Mouse (Mus musculus) olfactory bulb, adult 2 months (tissue): Measurements from ENCODE around the gene Myl6. TPM values are rescaled to one million over a fixed set of nuclear protein-coding genes. Genes with fewer than 3 reads are reported as not detected.
A peak's percentile ranks its signal among the peaks of the same experiment; 100 is the strongest.

Source experiments
- H3K27ac ChIP-seq: fragments of 200-500 bp; 2 replicates; pipeline ENCODE4 v1.5.1; 2012; ENCODE audit warnings: low read depth, low read length; ENCODE audit not compliant: insufficient read depth
- H3K4me1 ChIP-seq: fragments of 200-500 bp; 2 replicates; pipeline ENCODE4 v1.6.1; 2012; ENCODE audit warnings: low read length; ENCODE audit not compliant: control insufficient read depth, insufficient read depth
- H3K4me3 ChIP-seq: fragments of 200-500 bp; 2 replicates; pipeline ENCODE4 v1.5.1; 2012; ENCODE audit warnings: mild to moderate bottlenecking, low read depth, low read length, moderate library complexity; ENCODE audit not compliant: insufficient read depth
- CTCF ChIP-seq: fragments of 200-500 bp; IDR thresholded peaks from 2 replicates; pipeline ENCODE4 v1.5.1; 2012; ENCODE audit warnings: low read depth, mild to moderate bottlenecking, low read length, moderate library complexity; ENCODE audit not compliant: insufficient read depth
- POLR2A ChIP-seq: fragments of 200-500 bp; IDR thresholded peaks from 2 replicates; pipeline ENCODE4 v1.6.1; 2012; ENCODE audit warnings: mild to moderate bottlenecking, low read depth, low read length, moderate library complexity; ENCODE audit not compliant: insufficient read depth
- WGBS: fragments of 180-500 bp; shearing (Covaris S2); methylation state at CpG from one replicate; pipeline ENCODE4 v1.1.7; 2018; 5-methylcytosine and 5-hydroxymethylcytosine counted together
- polyA plus RNA-seq: library from polyadenylated mRNA; stranded (reverse); fragments of >200 nt; gene quantifications from 2 replicates; pipeline ENCODE4 v1.2.4, GENCODE M21; 2012; ENCODE audit warnings: low replicate concordance; ENCODE audit not compliant: missing spikeins, insufficient read depth, insufficient read length

Myl6 gene
- not detected in 2 replicates for polyA plus RNA-seq

- under 1% methylated on average over 45 of the region's 45 CpGs for WGBS
- H3K4me1 ChIP-seq, result peaks cover 37% of the 10 kb centered on the region
- peak; percentile 99 for TF ChIP-seq POLR2A
- peak; percentile 95 for TF ChIP-seq CTCF
- peak within 1 kb of the TSS; percentile 96 for H3K27ac ChIP-seq
- H3K4me3 ChIP-seq, result peak within 1 kb of the TSS; percentile 75
These were observed at the start of gene Myl6 for GRCm38 (mm10) chr10:128493695-128494666. Myl6 (minus strand) TSS chr10:128494145.

- Histone ChIP-seq H3K4me3 (no peak overlapping the region), H3K27ac (no peak overlapping the region), H3K4me1 (no peaks in the 10 kb centered on the region)
- no peak for TF ChIP-seq POLR2A
- TF ChIP-seq CTCF, result no peak
- 58% methylated on average over 2 of the region's 2 CpGs for WGBS
These were observed 49.2 kb upstream of the Myl6 start for GRCm38 (mm10) chr10:128543100-128543499.

GRCm38 (mm10) chr10:128538340-128538870 is 44.5 kb upstream of the Myl6 start:
- no peak overlapping the region for H3K27ac ChIP-seq
- 93% methylated on average over 1 of the region's 1 CpGs for WGBS
- no peak overlapping the region for H3K4me3 ChIP-seq
- no peaks in the 10 kb centered on the region for H3K4me1 ChIP-seq
- no peak for TF ChIP-seq CTCF
- TF ChIP-seq POLR2A, result no peak

- no peak overlapping the region for H3K4me3 ChIP-seq
- TF ChIP-seq CTCF (peak; percentile 61; the same call in 1 of the 2 replicates), POLR2A (no peak)
- WGBS, result 15% methylated on average over 18 of the region's 18 CpGs
- peaks cover 4% of the 10 kb centered on the region; the same call in 1 of the 2 replicates for H3K4me1 ChIP-seq
- H3K27ac ChIP-seq, result no peak overlapping the region
These were observed 42.5 kb upstream of the Myl6 start for GRCm38 (mm10) chr10:128536266-128536940.

GRCm38 (mm10) chr10:128535624-128536265 is 41.8 kb upstream of the Myl6 start:
- Histone ChIP-seq H3K27ac (no peak overlapping the region), H3K4me1 (peaks cover 4% of the 10 kb centered on the region; the same call in 1 of the 2 replicates), H3K4me3 (no peak overlapping the region)
- 69% methylated on average over 4 of the region's 4 CpGs for WGBS
- TF ChIP-seq POLR2A, result no peak
- TF ChIP-seq CTCF, result no peak

- H3K27ac ChIP-seq, result no peak overlapping the region
- TF ChIP-seq CTCF, result no peak
- TF ChIP-seq POLR2A, result no peak
- 83% methylated on average over 2 of the region's 2 CpGs for WGBS
- H3K4me1 ChIP-seq, result peaks cover 4% of the 10 kb centered on the region; the same call in 1 of the 2 replicates
- no peak overlapping the region for H3K4me3 ChIP-seq
These were observed 41.3 kb upstream of the Myl6 start for GRCm38 (mm10) chr10:128535206-128535605.

GRCm38 (mm10) chr10:128526366-128527356 is 32.7 kb upstream of the Myl6 start:
- WGBS, result 28% methylated on average over 28 of the region's 28 CpGs
- Histone ChIP-seq H3K4me1 (peaks cover 9% of the 10 kb centered on the region), H3K27ac (no peak overlapping the region), H3K4me3 (peak overlapping the region; percentile 80)
- no peak for TF ChIP-seq CTCF
- no peak for TF ChIP-seq POLR2A
